Mouse (Mus musculus): ENCODE data around the gene Olfr905.

Olfr905 gene

DNA sequence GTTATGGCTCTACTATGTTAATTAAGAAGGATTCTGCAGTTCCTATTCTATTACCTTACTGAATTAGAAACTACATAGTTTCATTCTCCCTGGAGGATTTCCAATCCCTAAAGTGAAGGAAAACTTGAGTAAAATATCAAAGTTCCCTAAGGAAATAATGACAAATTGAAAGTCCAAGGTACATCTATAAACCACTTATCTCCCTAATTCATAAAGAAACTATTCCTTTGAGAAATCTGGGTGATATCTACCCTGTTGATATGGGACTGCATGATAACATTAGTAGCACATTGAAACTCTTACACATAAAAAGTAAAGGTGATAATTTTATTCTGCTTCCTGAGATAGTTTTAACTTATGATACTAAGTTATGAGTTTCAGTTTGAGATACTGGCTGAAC, at the start of gene Olfr905:
Olfr905 (plus strand) TSS at position 301 of the 400 bp plus-strand sequence.
- no peak for DNase-seq (ENCODE audit: low spot score in 2 of 2)

DNA sequence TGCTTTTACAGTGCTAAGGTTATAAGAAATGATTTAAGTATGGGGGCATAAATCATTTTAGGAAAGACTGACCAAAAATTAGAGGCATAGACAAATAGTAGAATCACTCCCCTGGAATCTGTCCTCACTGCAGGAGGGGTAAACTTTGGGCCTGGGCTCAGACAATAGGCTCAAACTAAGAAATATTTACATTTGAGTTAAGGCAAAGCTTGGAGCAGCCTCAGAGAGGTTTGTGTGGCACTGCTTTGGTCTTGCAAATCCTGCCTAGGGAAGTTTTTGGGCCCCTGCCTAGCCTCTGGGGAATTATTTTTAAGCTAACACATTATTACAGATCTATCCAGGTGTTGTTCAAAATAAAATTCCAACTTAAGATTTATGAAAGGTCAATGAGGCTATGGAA, 47.1 kb upstream of the Olfr905 start:
- DNase-seq (ENCODE audit: low spot score in 2 of 2) = no peak

DNA sequence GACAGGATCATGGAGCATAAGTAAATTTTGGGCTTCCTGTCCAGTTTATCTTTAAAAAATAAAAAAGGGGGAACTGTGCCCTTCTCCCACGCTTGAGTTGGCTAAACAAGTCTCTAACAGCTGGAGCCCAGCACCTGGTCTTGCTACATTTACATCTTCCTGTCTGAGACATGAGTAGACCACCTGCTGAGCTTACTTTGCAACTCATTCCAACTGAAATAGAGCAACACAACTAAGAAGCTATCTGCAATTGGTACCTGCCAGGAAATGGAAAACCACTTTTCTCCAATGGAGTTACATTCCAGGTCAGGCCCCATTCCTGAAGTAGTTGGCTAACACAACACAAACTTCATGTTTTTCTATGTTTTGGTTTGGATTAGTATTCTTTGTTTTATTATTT, 43.9 kb upstream of the Olfr905 start:
- DNase-seq (ENCODE audit: low spot score in 2 of 2) = no peak

DNA sequence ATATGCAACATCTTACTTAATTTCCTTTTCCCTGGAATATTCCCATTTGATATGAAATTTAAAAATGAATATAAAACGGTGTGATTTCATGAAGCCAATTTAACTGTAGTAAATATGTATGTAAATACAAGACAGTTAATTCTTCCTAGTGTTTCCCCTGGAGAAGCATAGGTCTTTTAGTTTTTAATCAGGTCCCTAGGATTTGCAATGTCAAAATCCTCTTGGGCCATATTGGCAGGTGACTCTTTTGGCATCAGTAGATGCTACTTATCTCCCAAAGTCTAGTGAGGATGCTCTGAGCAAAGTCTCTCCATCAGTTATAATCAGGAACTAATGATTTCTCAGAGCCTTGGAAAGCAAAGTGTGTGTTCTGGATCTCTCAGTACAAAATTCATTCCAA, 41.8 kb upstream of the Olfr905 start, which contains the start of gene Olfr901:
Olfr901 (plus strand) TSS at position 301 of the 400 bp plus-strand sequence.
- no peak for DNase-seq (ENCODE audit: low spot score in 2 of 2)

DNA sequence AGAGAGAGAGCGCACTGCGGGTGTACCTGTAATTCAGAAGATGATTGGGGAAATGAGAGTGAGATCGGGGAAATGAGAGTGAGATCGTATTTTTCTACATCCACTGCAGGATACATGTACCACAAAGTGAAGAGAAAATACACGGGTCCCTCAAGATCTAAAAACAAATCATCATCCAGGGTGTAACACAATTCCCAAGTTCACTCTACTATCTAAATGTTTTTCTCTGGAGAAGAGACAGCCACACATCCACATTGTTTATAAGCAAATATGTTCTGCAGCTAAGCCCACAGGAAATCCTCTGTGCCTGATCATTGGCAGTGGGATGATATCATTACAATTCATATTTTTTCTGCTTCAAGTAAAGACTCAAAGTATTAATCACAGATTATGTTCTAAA, 23.6 kb upstream of the Olfr905 start, which contains the start of gene Olfr902:
Olfr902 (plus strand) TSS at position 301 of the 400 bp plus-strand sequence.
- no peak for DNase-seq (ENCODE audit: low spot score in 2 of 2)

DNA sequence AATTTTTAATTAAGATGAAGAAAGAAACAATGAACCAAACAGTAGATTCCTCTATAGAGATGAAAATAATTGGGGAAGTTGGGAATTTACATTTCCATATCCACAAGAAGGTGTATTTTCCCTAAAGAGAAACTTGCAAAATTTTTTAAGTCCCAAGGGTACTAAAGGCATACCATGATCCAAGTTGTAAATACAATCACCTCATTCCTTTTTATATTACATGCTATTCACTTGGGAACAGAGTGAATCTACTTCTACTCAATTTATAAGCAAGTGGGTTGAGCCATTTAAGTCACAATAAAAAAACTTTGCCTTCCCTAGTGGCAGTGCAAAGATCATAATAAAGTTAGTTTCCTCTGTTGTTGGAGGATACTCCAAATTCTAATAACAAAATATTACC, 8.1 kb upstream of the Olfr905 start, which contains the start of gene Olfr904:
Olfr904 (plus strand) TSS at position 301 of the 400 bp plus-strand sequence.
- no peak for DNase-seq (ENCODE audit: low spot score in 2 of 2)

DNA sequence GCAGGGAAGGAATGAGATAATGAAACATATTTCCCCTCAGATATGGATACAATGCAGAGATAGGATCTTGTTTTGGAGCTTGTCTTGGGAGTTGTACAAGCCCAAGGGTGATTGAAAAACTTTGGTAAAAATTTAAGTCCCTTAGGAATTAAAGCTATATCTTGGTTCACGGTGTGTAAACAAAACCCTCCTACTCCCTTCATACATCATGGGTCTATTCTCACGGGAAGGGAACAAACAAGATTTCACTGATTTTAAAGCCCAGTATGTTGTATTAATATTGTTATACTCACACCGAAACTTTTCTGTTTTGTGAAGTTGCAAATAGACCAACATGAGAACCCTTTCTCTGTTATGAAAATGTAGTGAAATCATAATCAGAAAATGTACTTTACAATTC, 15.9 kb downstream of the Olfr905 start, which contains the start of gene Olfr906:
Olfr906 (plus strand) TSS at position 301 of the 400 bp plus-strand sequence.
- DNase-seq (ENCODE audit: low spot score in 2 of 2) = no peak

DNA sequence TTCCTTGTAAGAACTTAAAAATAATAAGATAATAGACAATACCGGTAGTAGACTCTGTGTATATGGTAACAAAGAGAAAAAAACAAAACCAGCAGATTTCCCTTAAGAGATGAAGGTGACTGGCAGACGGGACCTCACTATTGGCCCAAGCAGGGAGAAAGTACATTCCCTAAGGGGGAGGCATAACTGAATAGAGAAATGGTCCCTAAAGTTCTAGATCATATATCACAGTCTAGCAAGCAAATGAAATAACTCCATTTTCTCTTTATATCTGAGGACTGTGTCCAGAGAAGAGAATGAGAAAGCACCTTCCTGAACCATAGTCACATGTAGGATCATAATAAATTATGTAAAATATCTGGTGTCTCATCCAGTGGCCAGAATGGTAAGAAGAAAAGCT, 24.6 kb downstream of the Olfr905 start, which contains the start of gene Olfr907:
Olfr907 (plus strand) TSS at position 301 of the 400 bp plus-strand sequence.
- no peak for DNase-seq (ENCODE audit: low spot score in 2 of 2)

DNA sequence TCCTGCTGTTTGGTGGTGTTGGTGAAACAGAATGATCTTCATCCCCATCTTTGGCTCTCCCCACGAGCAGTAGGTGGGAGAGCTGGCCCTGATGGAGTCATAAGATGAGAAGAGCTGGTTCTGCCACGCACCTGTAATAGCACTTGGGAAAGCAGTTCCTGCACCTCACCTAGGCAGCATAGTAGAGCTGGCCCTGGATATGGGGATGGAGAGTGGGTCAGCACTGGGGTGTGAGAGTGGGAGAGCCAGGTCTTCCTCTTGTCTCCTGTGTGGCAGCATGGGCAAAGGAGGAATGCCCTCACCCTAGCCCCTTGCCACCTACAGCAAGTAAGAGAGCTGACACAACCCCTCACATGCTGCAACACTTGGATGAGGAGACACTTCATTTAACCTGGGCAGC, 41.4 kb downstream of the Olfr905 start:
- no peak for DNase-seq (ENCODE audit: low spot score in 2 of 2)

DNA sequence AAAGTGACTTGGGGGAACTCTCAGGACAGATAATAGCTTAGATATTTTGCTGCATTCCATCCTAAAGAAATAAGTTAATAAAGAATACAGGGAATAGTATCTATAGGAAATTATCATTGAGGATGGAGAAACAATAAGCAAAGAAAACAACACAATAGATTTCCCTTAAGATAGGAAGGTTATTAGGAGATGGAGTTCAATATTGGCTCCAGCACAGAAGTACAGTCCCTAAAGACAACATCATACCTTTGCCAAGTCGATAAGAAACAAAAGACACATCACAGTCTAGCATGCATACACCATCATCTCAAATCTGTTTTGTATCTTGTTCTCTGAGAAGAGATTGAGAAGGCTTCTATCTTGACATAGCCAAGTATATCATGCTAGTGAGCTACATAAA, 50.4 kb downstream of the Olfr905 start, which contains the start of gene Olfr911-ps1:
Olfr911-ps1 (plus strand) TSS at position 301 of the 400 bp plus-strand sequence.
- DNase-seq (ENCODE audit: low spot score in 2 of 2) = no peak
